Mouse (Mus musculus) hindbrain, embryonic 12.5 days (tissue): Measurements from ENCODE around the gene Sox5. TPM values are rescaled to one million over a fixed set of nuclear protein-coding genes. Genes with fewer than 3 reads are reported as not detected.

Source experiments
- ATAC-seq: fragments of 200-750 bp; cut with Nextera tagmentation; 2 replicates; pipeline ENCODE4 v1.8.0; 2017; ENCODE audit warnings: moderate TSS enrichment; ENCODE audit not compliant: low FRiP score
- H3K27ac ChIP-seq: fragments of 300-500 bp; sonication (generic); 2 replicates; pipeline ENCODE4 v1.5.1; 2016; ENCODE audit warnings: mild to moderate bottlenecking
- H3K27me3 ChIP-seq: fragments of 300-500 bp; sonication (generic); 2 replicates; pipeline ENCODE4 v1.6.1; 2016; ENCODE audit warnings: mild to moderate bottlenecking
- H3K36me3 ChIP-seq: fragments of 300-500 bp; sonication (generic); 2 replicates; pipeline ENCODE4 v1.6.1; 2016; ENCODE audit warnings: mild to moderate bottlenecking
- H3K4me1 ChIP-seq: fragments of 300-500 bp; sonication (generic); 2 replicates; pipeline ENCODE4 v1.6.1; 2016
- H3K4me2 ChIP-seq: fragments of 300-500 bp; sonication (generic); replicated peaks from 2 replicates; pipeline ENCODE4 v1.6.1; 2016; ENCODE audit warnings: mild to moderate bottlenecking
- H3K4me3 ChIP-seq: fragments of 300-500 bp; sonication (generic); 2 replicates; pipeline ENCODE4 v1.5.1; 2016; ENCODE audit warnings: mild to moderate bottlenecking
- H3K9ac ChIP-seq: fragments of 300-500 bp; sonication (generic); 2 replicates; pipeline ENCODE4 v1.6.1; 2016; ENCODE audit warnings: mild to moderate bottlenecking, moderate library complexity
- H3K9me3 ChIP-seq: fragments of 300-500 bp; sonication (generic); replicated peaks from 2 replicates; pipeline ENCODE4 v1.6.1; 2016; ENCODE audit warnings: mild to moderate bottlenecking
- WGBS: fragments of 180-500 bp; shearing (Covaris S2); methylation state at CpG from one replicate; pipeline ENCODE4 v1.1.7; 2016; 5-methylcytosine and 5-hydroxymethylcytosine counted together
- polyA plus RNA-seq: library from polyadenylated mRNA; unstranded; fragments of >200 nt; fragmentation: Nextera tagmentation; extraction: Ambion mirVana; gene quantifications from 2 replicates; pipeline ENCODE4 v1.2.1, GENCODE M21; 2016

Sox5 gene
- polyA plus RNA-seq, 1 experiment from 2014 or later: 49.1 TPM

- no peak overlapping the region for H3K4me2 ChIP-seq
- no peak overlapping the region for H3K27ac ChIP-seq
- H3K36me3 ChIP-seq: no peaks in the 10 kb centered on the region
- H3K4me3 ChIP-seq: no peak overlapping the region
- no peak for ATAC-seq
- 96% methylated on average over 3 of the region's 3 CpGs for WGBS
- peaks cover 3% of the 10 kb centered on the region; the same call in 1 of the 2 replicates for H3K4me1 ChIP-seq
- no peaks in the 10 kb centered on the region for H3K27me3 ChIP-seq
- H3K9me3 ChIP-seq: no peaks in the 10 kb centered on the region
- no peak overlapping the region for H3K9ac ChIP-seq
Measured at GRCm38 (mm10) chr6:144740343-144740742, 41.4 kb downstream of the Sox5 start.

GRCm38 (mm10) chr6:144739753-144740152 lies 42.0 kb downstream of the Sox5 start:
- no peak overlapping the region for H3K27ac ChIP-seq
- H3K9me3 ChIP-seq: no peaks in the 10 kb centered on the region
- H3K4me1 ChIP-seq: peaks cover 3% of the 10 kb centered on the region; the same call in 1 of the 2 replicates
- WGBS: 88% methylated on average over 2 of the region's 2 CpGs
- no peaks in the 10 kb centered on the region for H3K27me3 ChIP-seq
- no peak overlapping the region for H3K4me3 ChIP-seq
- H3K4me2 ChIP-seq: no peak overlapping the region
- H3K36me3 ChIP-seq: no peaks in the 10 kb centered on the region
- no peak overlapping the region for H3K9ac ChIP-seq
- no peak for ATAC-seq

- ATAC-seq: no peak
- no peaks in the 10 kb centered on the region for H3K36me3 ChIP-seq
- H3K9ac ChIP-seq: no peak overlapping the region
- H3K9me3 ChIP-seq: no peaks in the 10 kb centered on the region
- H3K4me2 ChIP-seq: no peak overlapping the region
- no peaks in the 10 kb centered on the region for H3K4me1 ChIP-seq
- 90% methylated on average over 5 of the region's 5 CpGs for WGBS
- H3K27ac ChIP-seq: no peak overlapping the region
- H3K27me3 ChIP-seq: no peaks in the 10 kb centered on the region
- H3K4me3 ChIP-seq: no peak overlapping the region
Measured at GRCm38 (mm10) chr6:144737786-144738185, 44.0 kb downstream of the Sox5 start.

GRCm38 (mm10) chr6:144731251-144731970 lies 50.4 kb downstream of the Sox5 start:
- H3K9ac ChIP-seq: no peak overlapping the region
- H3K4me3 ChIP-seq: no peak overlapping the region
- no peaks in the 10 kb centered on the region for H3K4me1 ChIP-seq
- H3K9me3 ChIP-seq: no peaks in the 10 kb centered on the region
- H3K27me3 ChIP-seq: no peaks in the 10 kb centered on the region
- no peaks in the 10 kb centered on the region for H3K36me3 ChIP-seq
- no peak overlapping the region for H3K27ac ChIP-seq
- H3K4me2 ChIP-seq: no peak overlapping the region
- WGBS: 92% methylated on average over 10 of the region's 10 CpGs
- ATAC-seq: no peak

GRCm38 (mm10) chr6:144723530-144724144 lies 58.1 kb downstream of the Sox5 start:
- H3K27ac ChIP-seq: no peak overlapping the region
- H3K9me3 ChIP-seq: no peaks in the 10 kb centered on the region
- H3K4me3 ChIP-seq: no peak overlapping the region
- no peak overlapping the region for H3K4me2 ChIP-seq
- no peaks in the 10 kb centered on the region for H3K36me3 ChIP-seq
- WGBS: 73% methylated on average over 12 of the region's 12 CpGs
- no peak overlapping the region for H3K9ac ChIP-seq
- H3K4me1 ChIP-seq: no peaks in the 10 kb centered on the region
- ATAC-seq: no peak
- no peaks in the 10 kb centered on the region for H3K27me3 ChIP-seq

- H3K27me3 ChIP-seq: no peaks in the 10 kb centered on the region
- no peaks in the 10 kb centered on the region for H3K36me3 ChIP-seq
- H3K9ac ChIP-seq: no peak overlapping the region
- WGBS: 94% methylated on average over 5 of the region's 5 CpGs
- ATAC-seq: no peak
- no peak overlapping the region for H3K27ac ChIP-seq
- H3K4me1 ChIP-seq: no peaks in the 10 kb centered on the region
- no peaks in the 10 kb centered on the region for H3K9me3 ChIP-seq
- no peak overlapping the region for H3K4me3 ChIP-seq
- H3K4me2 ChIP-seq: no peak overlapping the region
Measured at GRCm38 (mm10) chr6:144723024-144723423, 58.8 kb downstream of the Sox5 start.

GRCm38 (mm10) chr6:144720846-144721245 lies 60.9 kb downstream of the Sox5 start:
- no peak for ATAC-seq
- H3K9me3 ChIP-seq: no peaks in the 10 kb centered on the region
- WGBS: 94% methylated on average over 13 of the region's 13 CpGs
- no peaks in the 10 kb centered on the region for H3K27me3 ChIP-seq
- no peak overlapping the region for H3K9ac ChIP-seq
- H3K4me2 ChIP-seq: no peak overlapping the region
- no peaks in the 10 kb centered on the region for H3K4me1 ChIP-seq
- no peak overlapping the region for H3K4me3 ChIP-seq
- H3K27ac ChIP-seq: no peak overlapping the region
- no peaks in the 10 kb centered on the region for H3K36me3 ChIP-seq

GRCm38 (mm10) chr6:144716376-144716775 lies 65.4 kb downstream of the Sox5 start:
- H3K4me1 ChIP-seq: peaks cover 8% of the 10 kb centered on the region
- 87% methylated on average over 1 of the region's 1 CpGs for WGBS

GRCm38 (mm10) chr6:144711841-144712240 lies 69.9 kb downstream of the Sox5 start:
- Histone ChIP-seq H3K27ac (no peak overlapping the region), H3K36me3 (no peaks in the 10 kb centered on the region), H3K9me3 (no peaks in the 10 kb centered on the region), H3K4me2 (no peak overlapping the region), H3K4me3 (no peak overlapping the region), H3K4me1 (peaks cover 8% of the 10 kb centered on the region), H3K9ac (no peak overlapping the region), H3K27me3 (no peaks in the 10 kb centered on the region)
- peak; percentile 50; the same call in 1 of the 2 replicates for ATAC-seq
- 48% methylated on average over 9 of the region's 9 CpGs for WGBS

More at GRCm38 (mm10) chr6:144716376-144716775, 65.4 kb downstream of the Sox5 start:
- ATAC-seq: no peak
- Histone ChIP-seq H3K9ac (no peak overlapping the region), H3K27ac (no peak overlapping the region), H3K27me3 (no peaks in the 10 kb centered on the region), H3K4me3 (no peak overlapping the region), H3K4me2 (no peak overlapping the region), H3K9me3 (no peaks in the 10 kb centered on the region), H3K36me3 (no peaks in the 10 kb centered on the region)

- no peak overlapping the region for H3K4me3 ChIP-seq
- WGBS: 65% methylated on average over 5 of the region's 5 CpGs
- H3K9me3 ChIP-seq: no peaks in the 10 kb centered on the region
- no peak overlapping the region for H3K27ac ChIP-seq
- H3K27me3 ChIP-seq: no peaks in the 10 kb centered on the region
- H3K9ac ChIP-seq: no peak overlapping the region
- H3K4me2 ChIP-seq: no peak overlapping the region
- ATAC-seq: no peak
- no peaks in the 10 kb centered on the region for H3K36me3 ChIP-seq
- peaks cover 8% of the 10 kb centered on the region for H3K4me1 ChIP-seq
Measured at GRCm38 (mm10) chr6:144710816-144711215, 71.0 kb downstream of the Sox5 start.

GRCm38 (mm10) chr6:144709614-144710180 lies 72.1 kb downstream of the Sox5 start:
- Histone ChIP-seq H3K36me3 (no peaks in the 10 kb centered on the region), H3K27me3 (no peaks in the 10 kb centered on the region), H3K4me2 (no peak overlapping the region), H3K4me1 (peaks cover 8% of the 10 kb centered on the region), H3K27ac (no peak overlapping the region), H3K4me3 (no peak overlapping the region), H3K9ac (no peak overlapping the region), H3K9me3 (no peaks in the 10 kb centered on the region)
- WGBS: 60% methylated on average over 9 of the region's 9 CpGs
- no peak for ATAC-seq

- H3K27ac ChIP-seq: no peak overlapping the region
- WGBS: 79% methylated on average over 4 of the region's 4 CpGs
- peaks cover 8% of the 10 kb centered on the region for H3K4me1 ChIP-seq
- H3K4me3 ChIP-seq: no peak overlapping the region
- H3K9me3 ChIP-seq: no peaks in the 10 kb centered on the region
- H3K36me3 ChIP-seq: no peaks in the 10 kb centered on the region
- no peaks in the 10 kb centered on the region for H3K27me3 ChIP-seq
- no peak overlapping the region for H3K4me2 ChIP-seq
- ATAC-seq: no peak
- H3K9ac ChIP-seq: no peak overlapping the region
Measured at GRCm38 (mm10) chr6:144708410-144708809, 73.4 kb downstream of the Sox5 start.
